Mouse (Mus musculus) lung, adult 18-20 months (tissue): ENCODE data around the gene Herpud1.
A peak's percentile ranks its signal among the peaks of the same experiment; 100 is the strongest.
"Not testable (repeated sequence)": the region's sequence is repeated elsewhere in the genome, so short reads cannot be mapped to it uniquely, and the experiment has no call there.

Source experiments
- DNase-seq, 2 experiments: peaks; one replicate each; pipeline ENCODE4 v3.0.0; 2022; ENCODE audit warnings: mixed read lengths in 2 of 2

Gene Herpud1

DNA sequence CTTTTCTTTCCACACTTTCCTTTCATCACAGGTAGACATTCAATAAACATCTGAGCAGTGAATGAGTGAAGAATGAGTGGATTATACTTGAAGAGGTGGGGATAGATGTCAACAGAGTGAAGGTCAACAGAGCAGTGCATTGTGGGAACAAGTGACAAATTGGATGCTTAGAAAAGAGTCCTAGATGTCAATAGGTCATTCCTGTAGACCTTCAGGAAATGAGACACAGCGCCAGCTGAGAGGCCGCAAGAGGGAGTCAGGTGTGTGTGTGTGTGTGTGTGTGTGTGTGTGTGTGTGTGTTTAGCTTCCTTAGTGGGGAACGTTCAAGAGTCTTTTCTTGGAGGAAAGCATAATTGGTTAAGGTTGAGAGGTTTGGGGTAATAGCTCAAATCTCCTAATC lies 10.1 kb upstream of the Herpud1 start:
- DNase-seq = peak; percentile 56 to 68

GRCm38 (mm10) chr8:94376580-94376979 lies 9.7 kb upstream of the Herpud1 start:
- DNase-seq = no peak

DNA sequence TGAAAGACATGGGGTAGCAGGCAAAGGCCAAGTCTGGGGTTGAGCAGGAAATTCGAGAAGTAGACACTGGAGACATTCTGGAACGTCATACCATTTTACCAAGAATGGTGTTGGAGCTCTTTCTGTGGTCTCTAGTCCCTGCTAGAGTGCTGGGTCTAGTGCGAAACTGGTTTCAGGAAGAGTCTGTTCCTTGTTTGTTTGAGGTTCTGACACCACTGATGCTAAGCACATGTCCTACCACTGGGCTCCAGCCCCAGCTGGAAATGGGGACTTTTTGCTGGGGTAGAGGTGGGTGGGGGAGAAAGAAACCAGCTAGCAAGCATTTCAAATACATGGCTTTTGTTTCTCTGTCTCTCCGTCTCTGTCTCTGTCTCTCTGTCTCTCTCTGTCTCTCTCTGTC lies 9.2 kb upstream of the Herpud1 start:
- DNase-seq = no peak

DNA sequence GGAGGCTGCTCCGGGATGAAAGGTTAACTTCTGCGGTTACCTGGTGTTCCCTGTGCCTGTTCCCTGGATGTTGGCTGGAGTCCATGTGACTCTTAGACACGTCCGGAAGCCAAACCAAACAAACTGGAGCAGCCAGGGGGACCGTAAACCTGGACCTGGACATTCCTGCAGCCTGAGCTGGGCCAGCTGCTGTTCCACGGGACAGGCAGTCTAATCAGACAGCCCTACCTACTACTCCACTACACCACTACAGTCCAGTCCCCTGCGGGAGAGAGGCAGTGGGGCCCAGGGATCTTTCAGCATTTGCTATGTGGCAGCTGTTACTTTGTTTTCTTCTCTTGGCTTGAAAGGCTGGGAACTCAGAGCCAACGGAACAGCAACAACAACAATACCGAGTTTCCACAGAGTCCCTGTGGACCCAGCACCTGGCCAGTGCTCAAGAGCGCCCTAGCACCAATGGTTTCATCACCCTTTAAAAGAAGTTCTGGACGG lies 8.5 kb upstream of the Herpud1 start:
- DNase-seq = peak; percentile 89 to 95

GRCm38 (mm10) chr8:94378763-94379415 lies 7.3 kb upstream of the Herpud1 start:
- peak in 1 of 2 experiments; percentile 51 for DNase-seq

- DNase-seq = no peak
Observed at GRCm38 (mm10) chr8:94379686-94380085, 6.6 kb upstream of the Herpud1 start.

DNA sequence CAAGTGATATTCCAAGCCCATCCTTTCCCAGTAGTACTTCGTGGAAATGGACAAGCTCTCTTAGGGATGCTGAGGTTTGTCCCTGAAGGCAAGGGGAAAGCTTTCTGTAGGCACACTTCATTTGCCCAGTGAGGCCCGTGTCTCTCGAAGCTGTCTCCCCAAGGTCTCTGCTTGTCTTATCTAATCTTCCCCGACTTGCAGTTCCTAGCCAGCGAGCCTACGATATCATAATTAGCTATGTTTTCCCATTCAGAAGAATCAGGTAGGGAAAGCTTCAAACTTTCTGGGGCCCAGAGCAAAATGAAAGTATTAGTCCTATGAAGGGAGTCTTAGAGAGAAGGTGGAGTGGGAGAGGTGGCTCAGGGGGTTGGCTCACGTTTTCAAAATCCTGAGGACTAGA lies 2.1 kb upstream of the Herpud1 start:
- no peak for DNase-seq

GRCm38 (mm10) chr8:94385506-94386213 lies 578 bp upstream of the Herpud1 start:
- DNase-seq = no peak

- peak; percentile 95 to 96 for DNase-seq
Observed at GRCm38 (mm10) chr8:94387027-94387684, 918 bp downstream of the Herpud1 start.

DNA sequence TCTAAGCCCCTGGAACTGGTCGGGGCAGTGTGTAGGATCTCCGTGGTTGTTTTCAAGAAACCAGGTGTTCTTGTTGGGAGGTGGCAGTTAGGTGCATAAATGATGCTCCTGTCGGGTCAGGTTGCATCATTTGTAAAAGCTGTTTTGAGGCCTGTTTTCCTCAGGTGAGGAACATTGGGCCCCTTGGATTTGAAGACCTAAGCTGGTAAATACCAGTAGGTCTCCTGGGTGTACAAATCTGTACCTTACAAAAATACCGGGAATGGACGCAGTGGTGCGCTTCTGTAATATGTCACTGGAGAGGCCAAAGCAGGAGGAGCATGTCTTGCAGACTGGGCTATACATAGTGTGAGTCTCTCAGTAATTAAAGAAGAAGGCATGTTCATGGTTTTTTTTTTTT lies 1.5 kb downstream of the Herpud1 start:
- DNase-seq = no peak

GRCm38 (mm10) chr8:94389531-94389930 lies 3.3 kb downstream of the Herpud1 start:
- DNase-seq = no peak

- no peak for DNase-seq
Observed at GRCm38 (mm10) chr8:94390429-94390828, 4.2 kb downstream of the Herpud1 start.

DNA sequence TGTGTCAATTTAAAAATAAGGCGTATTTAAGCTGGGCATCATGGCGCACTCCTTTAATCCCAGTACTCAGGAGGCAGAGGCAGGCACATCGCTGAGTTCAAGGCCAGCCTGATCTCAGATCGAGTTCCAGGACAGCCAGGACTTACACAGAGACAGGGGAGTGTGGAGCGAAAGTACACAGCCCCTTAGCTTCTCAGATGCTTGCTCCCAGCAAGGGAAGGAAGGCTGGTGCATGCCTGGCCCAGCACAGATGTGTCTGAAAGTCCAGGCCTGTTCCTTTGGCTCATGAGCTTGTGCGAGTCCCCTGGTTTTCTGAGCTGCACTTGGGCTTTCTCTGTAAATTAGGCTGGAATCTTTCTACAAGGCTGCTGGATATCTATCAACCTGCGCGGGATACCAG lies 4.7 kb downstream of the Herpud1 start:
- no peak for DNase-seq

- DNase-seq = peak; percentile 38 to 58
Observed at GRCm38 (mm10) chr8:94392147-94392546, 5.9 kb downstream of the Herpud1 start.

DNA sequence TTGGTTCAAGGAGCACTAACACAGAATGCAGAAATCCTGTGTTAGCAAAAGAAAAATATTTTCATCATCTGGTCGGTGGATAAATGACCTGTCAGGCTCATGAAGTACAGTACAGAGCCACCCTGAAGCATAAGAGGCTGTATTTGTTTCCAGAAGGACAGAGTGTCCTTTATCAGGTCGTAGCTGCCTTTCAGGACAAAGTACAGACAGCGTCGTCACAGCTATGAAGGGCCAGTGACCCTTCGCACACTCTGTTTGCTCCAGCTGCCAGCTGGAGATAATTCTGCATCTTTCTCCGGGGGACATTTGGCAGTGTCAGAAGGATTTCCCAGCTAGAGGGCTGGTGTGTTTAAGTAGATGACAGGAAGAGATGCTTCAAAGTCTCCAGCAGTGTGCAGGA lies 6.4 kb downstream of the Herpud1 start:
- DNase-seq = no peak

- DNase-seq = no peak
Observed at GRCm38 (mm10) chr8:94395851-94396540, 9.8 kb downstream of the Herpud1 start.

DNA sequence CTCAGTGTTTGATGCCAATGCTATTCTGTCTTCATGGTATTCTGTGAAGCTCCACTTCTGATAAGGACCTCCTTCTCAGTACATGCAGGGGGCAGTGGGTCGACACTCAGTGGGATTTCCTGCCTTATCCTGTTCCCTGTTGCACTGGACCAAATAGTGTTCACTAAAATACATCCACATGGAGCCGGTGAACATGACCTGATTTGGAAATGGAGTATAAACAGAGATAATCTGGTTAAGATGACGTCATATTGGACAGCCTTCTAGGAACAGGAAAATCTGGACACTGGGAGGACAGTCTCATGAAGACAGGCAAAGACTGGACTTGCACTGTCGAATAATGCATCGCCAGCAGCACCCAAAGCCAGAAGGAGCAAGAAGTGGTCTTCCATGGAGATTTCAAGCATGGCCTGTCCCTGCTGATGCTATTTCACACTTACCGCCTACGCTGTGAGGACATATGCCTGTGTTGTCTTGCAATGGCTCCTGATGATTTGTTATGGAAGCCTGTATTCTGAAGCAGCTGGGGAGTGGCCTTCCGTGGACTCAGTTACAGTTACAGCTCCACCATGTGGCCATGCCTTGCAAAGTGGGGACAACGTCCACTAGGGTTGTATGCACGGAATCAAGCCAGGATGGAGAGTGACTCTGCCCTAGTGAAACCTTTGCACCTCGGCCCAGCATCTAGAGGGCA lies 10.9 kb downstream of the Herpud1 start:
- peak; percentile 52 to 60 for DNase-seq

GRCm38 (mm10) chr8:94398587-94398986 lies 12.3 kb downstream of the Herpud1 start:
- DNase-seq = no peak

DNA sequence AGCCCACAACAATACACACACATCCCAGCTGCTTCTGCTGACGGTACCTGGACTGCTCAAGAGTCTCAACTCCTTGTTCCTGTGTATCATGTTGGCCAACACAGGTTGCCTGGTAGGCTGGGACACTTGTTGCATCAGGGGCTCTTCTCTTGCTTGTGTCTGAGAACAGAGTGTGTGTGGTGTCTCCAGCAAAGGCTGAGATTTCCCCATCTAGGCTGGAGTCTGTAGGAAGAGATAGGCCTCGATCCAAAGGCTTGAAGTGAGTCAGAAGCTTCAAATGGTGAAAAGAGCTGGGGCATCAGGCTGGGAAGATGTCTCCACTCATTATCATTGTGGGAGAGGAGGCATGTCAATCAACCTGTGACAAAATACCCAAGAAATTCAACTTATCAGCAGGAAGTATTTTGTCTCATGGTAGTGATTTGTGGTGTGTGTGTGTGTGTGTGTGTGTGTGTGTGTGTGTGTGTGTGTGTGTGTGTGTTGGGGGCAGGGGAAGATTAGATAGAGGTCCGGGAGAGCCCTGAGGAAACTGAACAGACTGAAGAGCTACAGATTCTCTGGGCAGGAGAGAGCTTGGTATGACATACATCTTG lies 13.2 kb downstream of the Herpud1 start:
- no peak for DNase-seq

DNA sequence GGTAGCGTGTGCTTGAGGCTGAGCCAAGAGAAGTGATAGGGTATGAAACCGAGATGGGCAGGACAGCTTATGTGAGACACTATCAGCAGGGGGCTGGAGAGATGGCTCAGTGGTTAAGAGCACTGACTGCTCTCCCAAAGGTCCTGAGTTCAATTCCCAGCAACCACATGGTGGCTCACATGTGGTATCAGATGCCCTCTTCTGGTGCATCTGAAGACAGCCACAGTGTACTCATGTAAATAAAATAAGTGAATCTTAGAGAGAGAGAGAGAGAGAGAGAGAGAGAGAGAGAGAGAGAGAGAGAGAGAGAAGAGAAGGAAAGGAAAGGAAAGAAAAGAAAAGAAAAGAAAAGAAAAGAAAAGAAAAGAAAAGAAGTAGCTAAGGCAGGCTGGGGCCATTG lies 13.7 kb downstream of the Herpud1 start:
- not testable (repeated sequence) for DNase-seq

DNA sequence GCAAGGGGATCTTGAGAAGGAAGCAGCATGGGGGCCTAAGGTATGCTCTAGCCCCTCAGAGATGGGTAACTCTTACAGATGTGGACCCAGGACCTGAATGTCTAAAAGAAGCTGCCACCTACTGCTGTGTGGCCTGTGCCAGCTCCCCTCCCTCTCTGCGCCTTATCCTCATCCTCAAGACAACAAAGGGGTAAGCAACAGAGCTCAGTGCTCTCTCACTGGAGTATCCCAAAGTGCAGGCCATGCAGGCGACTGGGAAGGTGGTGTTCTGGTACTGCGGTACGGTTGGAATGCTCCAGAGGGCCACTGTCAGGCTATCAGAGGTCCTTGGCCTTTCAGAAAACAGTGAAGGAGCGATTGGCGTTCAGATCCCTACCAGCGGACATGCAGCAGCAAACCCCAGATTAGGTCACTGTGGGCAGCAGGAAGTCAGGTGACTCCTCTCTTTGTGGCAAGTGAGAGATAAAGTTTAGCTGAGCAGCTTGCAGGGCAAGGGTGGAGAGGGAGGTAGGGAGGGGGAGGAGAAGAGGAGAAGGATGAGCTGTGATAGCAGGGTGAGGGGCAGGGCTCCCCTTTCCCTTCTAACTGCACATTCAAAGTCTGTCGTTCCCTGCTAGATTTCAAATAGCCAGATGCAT lies 22.3 kb downstream of the Herpud1 start:
- no peak for DNase-seq

GRCm38 (mm10) chr8:94409523-94409922 lies 23.3 kb downstream of the Herpud1 start:
- no peak for DNase-seq
